Mouse (Mus musculus): ENCODE measurements around the gene Pbld2.
"Not testable (repeated sequence)": the region's sequence is repeated elsewhere in the genome, so short reads cannot be mapped to it uniquely, and the experiment has no call there.

The Pbld2 gene

GRCm38 (mm10) chr10:63026156-63026794 is 2.2 kb downstream of the Pbld2 start:
- no peak for DNase-seq

DNA sequence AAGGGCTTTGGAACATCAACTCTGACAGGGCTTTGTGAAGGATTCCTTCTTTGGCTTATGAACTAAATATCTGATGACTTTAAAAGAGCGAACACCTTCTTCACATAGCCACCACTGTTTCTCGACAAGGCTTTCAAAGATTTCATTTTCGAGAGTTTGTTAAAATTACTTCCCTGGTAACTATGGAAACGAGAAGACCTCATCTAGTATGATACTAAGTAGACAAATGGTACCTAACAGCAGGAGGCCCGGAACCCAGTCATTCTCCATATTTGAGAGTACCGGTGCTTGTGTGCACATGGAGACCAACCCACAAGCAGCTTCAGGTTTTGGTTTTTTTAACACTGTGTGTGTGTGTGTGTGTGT is 2.7 kb downstream of the Pbld2 start:
- no peak for DNase-seq

DNA sequence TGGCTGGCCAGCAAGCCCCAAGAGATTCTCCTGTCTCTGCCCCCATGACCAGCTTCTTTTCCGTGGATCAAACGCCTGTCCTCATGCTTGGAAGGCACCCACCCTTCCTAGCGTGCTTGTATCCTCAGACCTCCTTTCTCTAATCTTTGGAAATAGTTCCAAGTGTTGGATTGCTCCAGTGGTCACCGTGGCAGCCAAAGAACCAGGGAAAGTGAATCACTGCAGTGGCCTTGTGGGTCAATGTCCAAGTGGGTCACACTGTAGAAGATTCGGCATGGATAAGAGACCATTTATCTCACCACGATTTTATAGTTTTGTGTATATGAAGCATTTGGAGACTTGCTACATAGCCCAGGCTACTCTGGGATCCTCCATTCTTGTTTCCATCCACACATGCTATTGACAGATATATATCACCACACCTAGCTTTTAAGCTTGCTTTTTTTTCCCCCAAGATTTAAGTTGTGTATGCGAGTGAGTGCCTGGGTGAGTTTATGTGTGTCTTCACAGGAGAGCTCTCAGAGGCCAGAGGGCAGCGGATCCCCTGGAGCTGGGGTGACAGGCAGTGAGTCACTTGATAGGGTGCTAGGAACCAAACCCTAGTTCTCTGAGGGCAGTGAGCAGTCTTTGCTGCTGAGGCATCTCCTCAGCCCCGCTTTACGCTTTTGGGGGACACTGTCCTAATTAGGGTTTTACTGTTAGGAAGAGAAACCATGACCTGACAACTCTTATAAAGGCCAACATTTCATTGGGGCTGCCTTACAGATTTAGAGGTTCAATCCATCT is 3.5 kb downstream of the Pbld2 start:
- no peak for DNase-seq

DNA sequence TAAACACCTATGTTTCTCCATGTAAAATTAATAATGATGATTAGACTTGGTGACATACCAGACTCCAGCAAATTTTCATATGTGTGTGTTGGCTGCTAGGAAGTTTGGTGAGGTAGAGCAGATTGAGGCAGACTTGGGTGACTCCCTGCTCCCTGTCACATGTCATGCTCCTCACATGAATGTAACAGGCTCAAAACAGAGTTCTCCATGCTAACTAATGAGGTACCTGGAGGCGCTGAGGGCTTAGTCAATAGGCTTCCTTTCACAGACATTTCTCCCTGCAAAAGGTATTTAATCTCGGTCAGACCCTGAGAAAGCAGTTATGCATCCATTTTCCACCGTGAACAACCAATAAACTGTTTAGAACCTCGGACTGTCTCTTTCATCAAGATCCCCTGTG is 4.3 kb downstream of the Pbld2 start:
- no peak for DNase-seq

GRCm38 (mm10) chr10:63032267-63032666 is 8.2 kb downstream of the Pbld2 start:
- no peak for DNase-seq

- DNase-seq = no peak
Measured at GRCm38 (mm10) chr10:63032956-63033355, 8.8 kb downstream of the Pbld2 start.

DNA sequence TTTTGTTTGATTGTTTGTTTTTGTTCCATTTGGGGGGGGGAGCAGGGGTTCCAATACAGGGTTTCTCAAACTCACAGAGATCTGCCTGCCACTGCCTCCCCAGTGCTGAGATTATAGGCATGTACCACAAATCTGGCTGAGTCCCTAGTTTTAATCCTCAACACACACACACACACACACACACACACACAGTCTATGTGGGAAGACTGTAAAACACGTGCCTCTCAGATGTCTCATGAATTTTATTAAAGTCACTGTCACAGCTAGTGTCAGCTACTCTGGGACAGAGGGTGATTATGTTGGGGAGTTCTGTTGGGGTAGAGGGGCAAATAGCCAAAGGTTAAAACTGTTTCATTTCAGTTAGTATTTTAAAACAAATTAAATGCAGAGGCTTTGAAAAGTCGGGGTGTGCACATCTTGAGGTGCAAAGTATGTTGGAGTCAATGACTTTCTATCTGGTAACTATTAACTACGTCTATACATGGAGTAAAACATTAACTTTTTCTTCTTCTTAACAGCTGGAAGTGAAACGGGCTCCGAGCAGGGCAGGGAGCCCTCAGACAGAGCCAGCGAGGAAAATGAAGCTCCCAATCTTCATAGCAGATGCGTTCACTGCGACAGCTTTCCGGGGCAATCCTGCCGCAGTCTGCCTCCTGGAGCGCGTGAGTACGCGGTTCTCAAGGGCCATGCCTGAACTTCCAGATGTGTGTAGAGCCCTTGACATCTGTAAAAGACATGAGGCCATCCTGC is 14.6 kb downstream of the Pbld2 start:
- DNase-seq = no peak

DNA sequence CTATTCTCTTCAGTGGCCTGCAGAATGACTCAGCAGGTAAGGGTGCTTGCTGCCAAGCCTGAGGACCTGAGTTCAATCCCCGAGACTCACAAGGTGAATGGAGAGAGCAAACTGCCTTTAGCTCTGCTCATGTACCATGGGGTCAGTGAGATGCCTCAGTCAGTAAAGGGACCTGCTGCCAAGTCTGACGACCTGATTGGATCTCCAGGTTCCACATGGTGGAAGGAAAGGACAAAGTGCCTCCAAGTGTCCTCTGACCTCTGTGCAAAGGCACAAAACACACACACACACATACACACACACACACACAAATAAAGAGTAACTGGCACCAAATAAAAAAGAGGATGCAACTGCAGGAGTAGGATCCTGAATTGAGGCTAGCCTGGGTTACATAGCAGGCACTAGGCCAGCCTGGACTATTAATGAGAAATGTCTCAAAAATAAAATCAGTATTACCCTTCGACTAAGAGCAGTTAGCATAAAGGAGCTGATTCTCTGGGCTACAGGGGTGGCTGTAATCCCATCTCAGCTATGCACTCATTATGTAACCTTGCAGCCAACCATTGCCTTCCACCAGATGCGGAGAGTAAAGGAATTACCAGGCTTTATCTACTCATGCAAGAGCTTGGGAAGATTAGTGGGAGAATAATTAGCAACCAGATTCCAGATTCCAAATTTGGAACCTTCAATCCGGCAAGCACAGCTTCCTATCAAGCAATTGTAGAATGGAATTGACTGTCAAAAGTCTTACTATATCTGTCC is 15.9 kb downstream of the Pbld2 start:
- no peak for DNase-seq

GRCm38 (mm10) chr10:63043154-63043553 is 19.0 kb downstream of the Pbld2 start:
- no peak for DNase-seq

DNA sequence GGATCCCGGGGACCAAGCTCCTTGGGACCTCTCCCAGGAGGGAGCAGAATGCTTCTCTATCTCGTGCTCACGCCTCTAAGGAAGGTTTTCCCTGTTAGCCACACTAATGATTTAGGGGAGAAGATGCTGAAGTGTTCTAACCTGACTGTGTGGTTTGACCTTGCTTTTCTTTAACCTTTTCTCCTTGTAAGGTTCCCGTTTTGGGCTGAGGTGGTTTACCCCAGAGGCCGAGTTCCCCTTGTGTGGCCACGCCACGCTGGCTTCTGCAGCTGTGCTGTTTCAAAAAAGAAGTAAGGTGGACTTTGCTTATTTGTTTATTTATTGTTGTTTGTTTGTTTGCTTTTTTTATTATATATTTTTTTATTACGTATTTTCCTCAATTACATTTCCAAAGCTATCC is 23.6 kb downstream of the Pbld2 start:
- no peak for DNase-seq

GRCm38 (mm10) chr10:63049106-63049505 is 25.0 kb downstream of the Pbld2 start:
- DNase-seq = no peak

DNA sequence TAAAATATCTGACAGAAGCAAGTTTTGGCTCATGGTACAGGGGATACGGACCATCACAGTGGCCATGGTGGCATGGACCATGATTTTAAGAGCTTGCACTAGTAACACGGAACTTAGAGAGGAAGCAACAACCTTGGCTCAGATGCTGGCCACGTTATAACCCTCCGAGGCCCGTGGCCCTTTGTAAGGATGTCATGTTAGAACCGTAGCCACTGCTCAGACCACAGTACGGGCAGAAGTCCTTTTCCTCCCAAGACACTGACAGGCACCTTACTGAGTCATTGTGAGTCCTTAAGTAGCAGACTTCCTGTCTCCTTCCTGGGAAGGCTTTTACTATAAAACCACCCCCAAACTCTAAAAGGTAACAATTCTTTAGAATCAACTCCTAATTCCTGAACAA is 27.2 kb downstream of the Pbld2 start:
- no peak for DNase-seq

DNA sequence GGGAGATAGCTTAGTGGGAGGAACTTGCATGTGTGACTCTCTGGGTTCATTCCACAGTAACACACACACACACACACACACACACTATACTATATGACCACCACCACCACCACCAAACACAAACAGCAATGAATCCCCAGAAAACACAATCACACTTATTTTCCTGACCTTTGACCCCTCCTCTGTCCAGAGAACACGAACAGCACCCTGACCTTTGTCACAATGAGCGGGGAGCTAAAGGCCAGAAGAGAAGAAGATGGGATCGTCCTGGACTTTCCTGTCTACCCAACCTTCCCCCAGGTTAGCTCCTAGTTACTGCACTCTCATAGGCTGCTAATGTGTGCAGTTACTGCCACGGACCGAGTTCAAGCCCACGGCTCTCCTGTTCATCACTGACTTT is 27.9 kb downstream of the Pbld2 start:
- no peak for DNase-seq

DNA sequence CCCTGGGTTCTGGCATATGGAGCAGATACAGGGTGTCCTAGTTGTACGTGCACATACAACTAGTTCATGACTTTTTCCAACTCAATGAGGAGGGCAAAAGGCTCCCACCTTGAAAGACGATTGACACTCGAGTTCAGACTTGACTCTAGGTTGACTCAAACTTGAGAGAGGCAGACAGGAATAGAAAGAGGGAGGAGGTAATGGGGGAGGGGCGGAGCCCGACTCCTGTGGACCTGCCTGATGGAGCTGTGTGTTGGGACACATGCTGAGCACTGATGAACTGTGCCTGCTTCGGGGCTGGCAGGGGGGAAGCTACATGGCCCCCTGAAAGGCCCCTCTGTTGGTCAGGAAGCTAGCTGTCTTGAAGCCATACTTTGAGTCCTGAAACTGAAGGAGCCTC is 28.9 kb downstream of the Pbld2 start:
- DNase-seq = no peak

DNA sequence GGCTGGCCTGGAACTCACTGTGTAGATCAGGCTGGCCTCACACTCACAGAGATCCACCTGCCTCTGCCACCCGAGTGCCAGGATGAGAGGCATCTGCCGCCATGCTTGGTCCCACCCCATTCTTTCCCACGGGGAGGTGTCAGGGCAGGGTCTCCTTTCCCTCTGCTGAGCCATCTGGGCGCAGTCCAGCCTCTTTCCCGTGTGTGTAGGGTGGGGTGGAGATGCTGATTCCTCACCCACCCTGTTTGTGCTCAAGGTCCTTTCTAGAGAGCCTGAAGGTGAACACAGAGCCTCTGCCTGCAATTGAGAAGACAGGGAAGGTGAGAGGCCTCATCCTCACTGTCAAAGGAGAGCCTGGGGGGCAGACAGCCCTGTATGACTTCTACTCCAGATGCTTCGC is 30.0 kb downstream of the Pbld2 start:
- DNase-seq = not testable (repeated sequence)

DNA sequence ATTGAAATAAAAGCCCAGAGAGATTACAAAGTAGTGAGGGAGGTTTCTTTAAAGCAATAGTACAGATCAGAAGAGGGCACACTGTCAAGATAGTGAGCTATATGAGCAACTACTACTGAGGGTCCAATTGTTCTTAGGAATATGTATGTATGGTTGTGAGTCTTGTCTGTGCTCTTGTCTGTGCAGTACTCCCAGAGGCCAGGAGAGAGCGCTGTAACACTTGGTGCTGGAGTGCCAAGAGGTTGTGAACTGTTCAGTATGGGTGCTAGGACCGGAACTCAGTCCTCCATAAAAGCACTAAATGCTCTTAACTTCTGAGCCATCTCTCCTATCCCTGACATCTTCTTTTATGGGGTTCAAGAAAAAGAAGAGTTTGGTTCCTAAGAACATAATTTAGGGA is 30.5 kb downstream of the Pbld2 start:
- no peak for DNase-seq

DNA sequence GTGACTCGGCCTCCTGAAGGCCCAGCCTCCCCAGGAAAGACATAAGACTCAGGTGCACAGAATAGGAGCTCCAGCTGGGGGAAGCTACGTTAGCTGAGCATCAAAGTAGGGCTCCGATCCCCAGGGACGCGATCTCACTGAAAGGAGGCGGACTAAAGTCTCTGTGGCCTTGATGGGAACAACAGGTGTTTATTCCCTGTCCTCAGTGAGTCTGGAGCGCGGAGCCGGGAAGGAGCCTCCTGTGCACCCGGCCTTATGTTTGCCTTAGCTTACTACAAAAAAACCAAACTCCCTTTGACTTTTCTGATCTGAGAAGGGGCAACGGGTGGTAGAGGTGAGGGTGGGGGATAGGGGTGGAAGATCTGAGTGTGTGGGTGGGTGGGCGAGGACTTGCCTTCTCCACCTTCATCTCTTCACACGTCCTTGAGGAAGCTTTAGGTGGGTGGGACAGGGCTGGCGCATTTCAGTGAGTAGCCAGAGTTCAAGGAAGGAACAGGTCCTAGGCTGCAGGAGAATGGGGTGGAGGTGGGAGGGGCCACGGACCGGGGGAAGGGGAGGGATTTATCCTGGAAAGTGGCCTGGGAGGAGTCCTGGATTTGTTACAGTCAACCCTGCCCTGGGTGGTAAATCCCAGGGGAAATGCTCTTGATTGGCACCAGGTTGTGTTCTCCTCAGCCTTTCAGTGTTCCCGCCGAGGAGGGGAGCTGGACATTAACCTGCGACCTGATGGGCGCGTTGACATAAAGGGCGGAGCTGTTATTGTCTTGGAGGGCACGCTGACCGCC is 33.0 kb downstream of the Pbld2 start:
- DNase-seq = no peak

GRCm38 (mm10) chr10:63059862-63060261 is 35.7 kb downstream of the Pbld2 start, which contains the start of gene Pbld1:
TSS of gene Pbld1 (plus strand) at chr10:63060162.
- no peak for DNase-seq

DNA sequence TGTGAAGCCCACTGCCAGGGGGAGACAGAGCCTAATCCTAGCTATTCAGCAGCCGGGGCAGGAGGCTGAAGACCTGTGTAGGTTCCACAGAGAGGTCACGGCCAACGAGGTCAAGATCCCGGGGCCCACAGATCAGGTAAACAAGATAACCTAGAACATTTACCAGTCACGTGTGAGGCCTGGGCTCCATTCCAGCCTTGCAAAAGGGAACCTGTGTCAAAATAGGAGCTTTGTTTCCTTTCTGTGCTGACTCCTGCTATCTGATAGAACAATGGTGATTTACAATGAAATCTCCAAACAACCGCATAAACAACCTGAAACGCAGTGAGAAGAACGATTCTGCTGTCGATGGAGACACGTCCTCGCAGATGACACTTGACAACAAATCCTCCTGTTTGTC is 36.3 kb downstream of the Pbld2 start:
- DNase-seq = no peak

DNA sequence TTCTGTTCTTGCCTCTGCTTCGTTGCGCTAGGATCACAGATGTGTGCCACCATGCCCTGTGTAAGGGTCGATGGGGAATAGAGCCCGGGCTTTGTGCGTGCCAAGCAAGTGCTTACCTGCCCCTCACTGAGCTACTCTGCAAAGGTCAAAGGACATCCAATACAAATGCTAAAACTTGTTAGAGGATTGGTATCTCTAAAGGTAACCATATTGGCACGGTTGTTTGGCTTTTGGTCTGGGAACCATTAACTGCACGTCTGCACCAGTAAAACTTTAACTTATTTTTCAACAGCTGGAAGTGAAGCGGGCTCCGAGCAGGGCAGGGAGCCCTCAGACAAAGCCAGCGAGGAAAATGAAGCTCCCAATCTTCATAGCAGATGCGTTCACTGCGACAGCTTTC is 37.2 kb downstream of the Pbld2 start:
- DNase-seq = no peak

DNA sequence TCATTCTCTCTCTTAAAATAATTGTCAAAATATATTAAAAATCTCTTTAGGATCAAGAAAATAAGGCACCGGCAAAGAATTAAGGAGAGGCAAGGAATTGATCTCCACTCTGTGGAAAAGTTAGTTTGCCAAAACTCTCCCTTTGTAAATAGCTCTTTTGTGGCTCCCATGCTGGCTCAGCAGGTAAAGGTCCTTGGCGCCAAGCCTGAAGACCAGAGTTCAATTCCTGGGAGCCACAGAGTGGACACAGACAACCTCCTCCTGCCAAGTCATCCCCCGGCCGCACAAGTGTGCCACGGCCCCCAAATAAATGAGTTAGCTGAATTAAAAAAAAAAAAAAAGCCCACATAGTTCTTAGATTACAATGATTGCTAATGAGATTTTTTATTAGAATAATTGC is 38.6 kb downstream of the Pbld2 start:
- DNase-seq = no peak

- DNase-seq = no peak
Measured at GRCm38 (mm10) chr10:63063365-63063764, 39.2 kb downstream of the Pbld2 start.
